Mouse (Mus musculus) CH12.LX (cell line): ENCODE measurements around the gene Ltv1. TPM values are rescaled to one million over a fixed set of nuclear protein-coding genes. Genes with fewer than 3 reads are reported as not detected.

Source experiments
- DNase-seq: peaks from one replicate; pipeline ENCODE4 v3.0.0-alpha.2; 2013; ENCODE audit errors: extremely low read depth
- H3K27ac ChIP-seq: 2 replicates; pipeline ENCODE4 v1.5.1; 2012; ENCODE audit warnings: low read depth, mild to moderate bottlenecking, control low read depth, moderate library complexity; ENCODE audit not compliant: insufficient read depth
- H3K27me3 ChIP-seq: replicated peaks from 2 replicates; pipeline ENCODE3; 2012; ENCODE audit warnings: inconsistent platforms
- H3K36me3 ChIP-seq, 2 experiments: replicated peaks in 1 of 2; 2 replicates each; pipeline versions ENCODE3 to v1.6.1; 2012; ENCODE audit warnings: inconsistent platforms in 1 of 2, low read length in 1 of 2, mild to moderate bottlenecking in 1 of 2, mixed read lengths in 1 of 2, moderate library complexity in 1 of 2; ENCODE audit not compliant: control insufficient read depth in 1 of 2, insufficient read depth in 1 of 2
- H3K4me1 ChIP-seq, 2 experiments: 2 replicates each; pipeline ENCODE4 v1.6.1; 2012; ENCODE audit warnings: inconsistent platforms in 1 of 2, moderate library complexity in 1 of 2; ENCODE audit not compliant: insufficient read depth in 2 of 2, control insufficient read depth in 1 of 2
- H3K4me2 ChIP-seq: 2 replicates; pipeline ENCODE4 v1.6.1; 2012; ENCODE audit warnings: low read depth, mild to moderate bottlenecking, control low read depth; ENCODE audit not compliant: poor library complexity, insufficient read depth, severe bottlenecking
- H3K4me3 ChIP-seq, 3 experiments: fragments of 150-350 bp in 1 of 3; sonication (generic) in 1 of 3; replicated peaks in 1 of 3; 2 replicates each; pipeline versions ENCODE3 to v1.5.1; 2011 to 2012; ENCODE audit warnings: low read depth in 2 of 3, low read length in 2 of 3, mild to moderate bottlenecking in 2 of 3, moderate library complexity in 2 of 3, control low read depth in 1 of 3, improper control_type of control experiment in 1 of 3, inconsistent platforms in 1 of 3, mixed read lengths in 1 of 3; ENCODE audit not compliant: poor library complexity in 1 of 3
- H3K79me2 ChIP-seq: replicated peaks from 2 replicates; pipeline ENCODE4 v1.6.1; 2012; ENCODE audit warnings: mild to moderate bottlenecking, moderate library complexity; ENCODE audit not compliant: control insufficient read depth, poor library complexity, insufficient read depth, severe bottlenecking; ENCODE audit errors: extremely low read depth
- H3K9ac ChIP-seq: 2 replicates; pipeline ENCODE4 v1.6.1; 2012; ENCODE audit warnings: low read depth, mild to moderate bottlenecking, control low read depth, moderate library complexity; ENCODE audit not compliant: insufficient read depth
- H3K9me3 ChIP-seq: replicated peaks from 2 replicates; pipeline ENCODE3; 2012; ENCODE audit warnings: low read length, inconsistent platforms, mixed read lengths
- E2F4 ChIP-seq: IDR thresholded peaks from 2 replicates; pipeline ENCODE4 v1.6.1; 2011; ENCODE audit warnings: low read depth, low read length, improper control_type of control experiment; ENCODE audit not compliant: insufficient replicate concordance
- ELF1 ChIP-seq: IDR thresholded peaks from 2 replicates; pipeline ENCODE4 v1.6.1; 2014; ENCODE audit warnings: low read depth, mild to moderate bottlenecking, inconsistent platforms, low read length, improper control_type of control experiment
- EP300 ChIP-seq: IDR thresholded peaks from 2 replicates; pipeline ENCODE4 v1.6.1; 2011; ENCODE audit warnings: low read length, improper control_type of control experiment
- ETS1 ChIP-seq: conservative IDR thresholded peaks from 2 replicates; pipeline ENCODE4 v1.6.1; 2012; ENCODE audit warnings: low read depth, mild to moderate bottlenecking, inconsistent platforms, low read length, improper control_type of control experiment, moderate library complexity
- GABPA ChIP-seq: IDR thresholded peaks from 2 replicates; pipeline ENCODE4 v1.6.1; 2012; ENCODE audit warnings: low read depth, low read length, improper control_type of control experiment, inconsistent platforms; ENCODE audit not compliant: insufficient replicate concordance
- HCFC1 ChIP-seq: IDR thresholded peaks from 2 replicates; pipeline ENCODE4 v1.6.1; 2012; ENCODE audit warnings: low read depth, mild to moderate bottlenecking, inconsistent platforms, low read length, improper control_type of control experiment
- IRF4 ChIP-seq: IDR thresholded peaks from 2 replicates; pipeline ENCODE4 v1.6.1; 2014; ENCODE audit warnings: low read depth, mild to moderate bottlenecking, inconsistent platforms, low read length, improper control_type of control experiment
- JUN ChIP-seq: IDR thresholded peaks from 2 replicates; pipeline ENCODE4 v1.6.1; 2011; ENCODE audit warnings: low read depth, mild to moderate bottlenecking, low read length, improper control_type of control experiment, moderate library complexity; ENCODE audit not compliant: insufficient read depth
- MAFK ChIP-seq: IDR thresholded peaks from 2 replicates; pipeline ENCODE4 v1.6.1; 2011; ENCODE audit warnings: low read length, improper control_type of control experiment; ENCODE audit not compliant: insufficient replicate concordance
- MEF2A ChIP-seq: IDR thresholded peaks from 2 replicates; pipeline ENCODE4 v1.6.1; 2014; ENCODE audit warnings: low read depth, mild to moderate bottlenecking, inconsistent platforms, low read length, improper control_type of control experiment, borderline replicate concordance
- MXI1 ChIP-seq: IDR thresholded peaks from 2 replicates; pipeline ENCODE4 v1.6.1; 2011; ENCODE audit warnings: mild to moderate bottlenecking, low read depth, low read length, improper control_type of control experiment
- MYC ChIP-seq: IDR thresholded peaks from 2 replicates; pipeline ENCODE4 v1.6.1; 2011; ENCODE audit warnings: low read depth, mild to moderate bottlenecking, improper control_type of control experiment, low read length
- NRF1 ChIP-seq: IDR thresholded peaks from 2 replicates; pipeline ENCODE4 v1.6.1; 2014; ENCODE audit warnings: low read depth, mild to moderate bottlenecking, inconsistent platforms, low read length, improper control_type of control experiment, moderate library complexity
- RAD21 ChIP-seq: IDR thresholded peaks from 2 replicates; pipeline ENCODE4 v1.6.1; 2011; ENCODE audit warnings: low read depth, mild to moderate bottlenecking, low read length, improper control_type of control experiment, moderate library complexity
- SMC3 ChIP-seq: IDR thresholded peaks from 2 replicates; pipeline ENCODE4 v1.6.1; 2011; ENCODE audit warnings: low read depth, low read length, improper control_type of control experiment
- TBP ChIP-seq: conservative IDR thresholded peaks from 2 replicates; pipeline ENCODE4 v1.6.1; 2011; ENCODE audit warnings: low read depth, low read length, improper control_type of control experiment
- USF2 ChIP-seq: conservative IDR thresholded peaks from 2 replicates; pipeline ENCODE4 v1.6.1; 2011; ENCODE audit warnings: low read depth, low read length, improper control_type of control experiment
- dilution Hi-C: fragments of 300-500 bp; cut with MboI; formaldehyde crosslinking; loops from 2 replicates; pipeline ENCODE4 v1.14.3; 2020; ENCODE audit warnings: low sequenced_read_pairs; ENCODE audit not compliant: extremely low pct_unique_long_range_greater_than_20kb, extremely low pct_ligation_motif_present
- in situ Hi-C: fragments of 300-500 bp; cut with MboI; formaldehyde crosslinking; loops from 3 replicates; pipeline ENCODE4 v1.14.3; 2019; ENCODE audit warnings: low sequenced_read_pairs, low pct_ligation_motif_present, low pct_unique_long_range_greater_than_20kb, mixed read lengths
- polyA plus RNA-seq: library from polyadenylated mRNA; unstranded; fragments of >175 nt; gene quantifications from 2 replicates; pipeline ENCODE4 v1.2.1, GENCODE M21; 2012; ENCODE audit warnings: low read depth; ENCODE audit not compliant: insufficient read length
- total RNA-seq, 2 experiments: library from RNA; depleted of rRNA; stranded (reverse); fragments of 300-350 nt in 1 of 2; fragments of >200 nt in 1 of 2; gene quantifications; 2 replicates each; pipeline ENCODE4 v1.2.3; 2012 to 2014

The Ltv1 gene
- total and polyA plus RNA-seq, 3 experiments = 32.1 to 93.4 (median 66.0) TPM

GRCm38 (mm10) chr10:13222135-13222534 lies 29.2 kb upstream of the Ltv1 start:
- dilution Hi-C loops = no loop called here
- H3K9me3 ChIP-seq = no peaks in the 10 kb centered on the region
- H3K36me3 ChIP-seq = no peaks in the 10 kb centered on the region
- peaks cover 0 to 4% of the 10 kb centered on the region in 2 experiments; a peak in 2 of 4 replicates for H3K4me1 ChIP-seq
- H3K27me3 ChIP-seq = no peaks in the 10 kb centered on the region
- no peak for DNase-seq
- no peaks in the 10 kb centered on the region for H3K79me2 ChIP-seq
- H3K4me3 ChIP-seq = no peak overlapping the region
- in situ Hi-C loops = no loop called here
- no peak overlapping the region for H3K4me2 ChIP-seq
- no peak overlapping the region for H3K9ac ChIP-seq
- TF ChIP-seq MEF2A = no peak
- TF ChIP-seq ETS1 = no peak
- TF ChIP-seq USF2 = no peak
- no peak for TF ChIP-seq HCFC1
- no peak for TF ChIP-seq SMC3
- TF ChIP-seq IRF4 = no peak
- no peak for TF ChIP-seq E2F4
- no peak for TF ChIP-seq JUN
- TF ChIP-seq MAFK = no peak
- TF ChIP-seq GABPA = no peak
- no peak for TF ChIP-seq EP300
- TF ChIP-seq ELF1 = no peak
- TF ChIP-seq MXI1 = no peak
- H3K27ac ChIP-seq = no peak overlapping the region

- Histone ChIP-seq H3K4me1 (peaks cover 0 to 1% of the 10 kb centered on the region in 2 experiments; a peak in 2 of 4 replicates), H3K9me3 (no peaks in the 10 kb centered on the region), H3K27ac (no peak overlapping the region), H3K4me3 (no peak overlapping the region), H3K36me3 (no peaks in the 10 kb centered on the region), H3K27me3 (no peaks in the 10 kb centered on the region)
- DNase-seq = no peak
- no peak for TF ChIP-seq RAD21
- TF ChIP-seq MYC = no peak
- TF ChIP-seq GABPA = no peak
- TF ChIP-seq MEF2A = no peak
- no peak for TF ChIP-seq ETS1
- no peak for TF ChIP-seq TBP
- no peak for TF ChIP-seq NRF1
- TF ChIP-seq, all 38 proteins: peak for 0
- no peaks in the 10 kb centered on the region for H3K79me2 ChIP-seq
- no peak overlapping the region for H3K4me2 ChIP-seq
- dilution Hi-C loops = no loop called here
- no peak overlapping the region for H3K9ac ChIP-seq
- in situ Hi-C loops = no loop called here
Observed at GRCm38 (mm10) chr10:13220061-13220460, 27.1 kb upstream of the Ltv1 start.
